Mouse (Mus musculus) ES-Bruce4 (cell line): ENCODE results near the gene Auts2.

ENCODE experiments used
- CTCF ChIP-seq: IDR thresholded peaks from one replicate; pipeline ENCODE4 v1.8.1; 2011; ENCODE audit warnings: low read depth, low read length
- POLR2A ChIP-seq: IDR thresholded peaks from one replicate; pipeline ENCODE4 v1.8.1; 2011; ENCODE audit warnings: low read length; ENCODE audit not compliant: insufficient read depth

DNA sequence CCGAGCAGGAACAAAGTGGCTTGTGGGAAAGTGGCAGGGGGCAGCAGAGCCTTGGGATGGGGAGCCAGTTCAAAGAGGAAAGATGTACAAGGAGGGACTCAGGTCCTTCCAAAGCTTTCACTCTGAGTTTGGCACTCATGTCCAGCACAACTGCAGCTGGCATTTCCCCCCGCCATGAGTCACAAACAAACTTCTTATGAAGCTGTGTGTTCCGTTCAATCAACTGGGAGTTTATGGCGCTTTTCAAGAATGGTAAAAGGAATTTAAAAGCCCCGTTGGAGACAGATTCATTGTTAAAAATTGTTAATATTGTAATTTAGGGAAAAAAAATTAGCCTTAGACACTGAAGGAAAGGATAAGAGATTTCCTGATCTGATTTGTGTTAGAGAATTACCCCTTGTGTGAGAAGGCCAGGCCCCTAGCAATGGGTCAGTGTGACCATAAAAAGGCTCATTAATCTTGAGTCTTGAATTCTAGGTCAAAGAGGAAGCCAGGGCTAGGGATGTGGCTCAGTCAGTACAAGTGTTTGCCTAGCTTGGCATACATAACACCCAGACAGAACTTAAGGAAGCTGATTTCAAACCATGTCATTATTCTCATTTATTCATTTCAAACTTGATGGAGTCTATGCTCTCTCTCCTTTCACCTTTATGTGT is 831.5 kb downstream of the Auts2 start:
- no peak for TF ChIP-seq CTCF
- no peak for TF ChIP-seq POLR2A
